Mouse (Mus musculus): ENCODE data around the gene Vwf.

DNA sequence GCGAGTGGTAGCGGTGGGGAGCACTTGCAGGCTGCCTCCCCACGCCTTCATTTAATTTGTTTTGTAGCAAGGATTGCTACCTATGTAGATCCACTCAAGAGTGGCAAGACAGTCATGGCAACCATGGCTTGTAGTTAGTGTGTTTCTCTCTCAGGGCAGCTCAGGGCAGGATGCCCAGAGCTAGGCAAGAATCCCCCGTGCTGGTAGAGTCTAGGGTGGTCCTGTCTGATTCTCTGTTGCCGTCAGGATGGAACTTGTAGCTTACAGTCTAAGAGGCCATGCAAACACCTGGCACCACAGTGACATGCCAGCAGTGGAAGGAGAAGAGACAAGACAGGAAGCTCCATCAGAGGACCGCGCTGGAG is 32.1 kb downstream of the Vwf start:
- TF ChIP-seq CTCF (IDR thresholded peaks at IDR 0.05; ENCODE audit: extremely low read depth, insufficient read length, insufficient replicate concordance, low read depth, low read length): no peak
- no peak for TF ChIP-seq POLR2A (IDR thresholded peaks at IDR 0.05; ENCODE audit: low read depth, low read length)
